Mouse (Mus musculus): ENCODE results near the gene Arhgap22. TPM values are rescaled to one million over a fixed set of nuclear protein-coding genes. Genes with fewer than 3 reads are reported as not detected.

Gene Arhgap22
- polyA plus RNA-seq, 1 experiment from 2014 or later, result 6.7 TPM

DNA sequence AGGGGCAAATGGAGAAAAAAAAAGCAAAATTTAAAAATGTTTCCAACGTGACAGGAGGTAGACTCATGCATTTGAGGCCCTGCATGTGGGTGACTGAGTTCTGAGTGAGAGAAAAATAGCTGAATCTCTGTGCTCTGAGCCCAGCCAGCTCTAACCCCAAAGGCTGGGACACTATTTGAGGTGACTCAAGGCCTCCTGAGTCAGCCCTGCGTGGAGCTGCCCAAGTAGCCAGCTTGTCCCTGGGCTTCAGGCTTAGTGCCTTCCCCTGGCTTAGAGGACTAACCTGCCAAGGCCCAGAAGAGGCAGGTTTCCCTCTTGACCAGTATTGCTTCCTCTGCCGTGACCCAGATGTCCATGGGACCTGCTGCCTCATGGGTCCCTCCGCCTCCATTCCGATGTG lies 141.4 kb downstream of the Arhgap22 start:
- TF ChIP-seq CTCF (IDR thresholded peaks at IDR 0.05; ENCODE audit: low read depth), result no peak
- no peak for DNase-seq
- WGBS, result 76% methylated on average over 5 of the region's 5 CpGs
- no peak for ATAC-seq (ENCODE audit: insufficient read depth)
- no peak overlapping the region for H3K4me3 ChIP-seq (ENCODE audit: low read depth, low read length)
- peaks cover 14% of the 10 kb centered on the region for H3K27me3 ChIP-seq (ENCODE audit: insufficient read depth, low read length)
- no peak overlapping the region for H3K9ac ChIP-seq
- no peak overlapping the region for H3K4me2 ChIP-seq
- H3K27ac ChIP-seq (ENCODE audit: low read depth), result no peak overlapping the region
- no peaks in the 10 kb centered on the region for H3K36me3 ChIP-seq (ENCODE audit: insufficient read depth)
- H3K9me3 ChIP-seq (ENCODE audit: low read depth, low read length), result no peaks in the 10 kb centered on the region
- peaks cover 5% of the 10 kb centered on the region; the same call in 1 of the 2 replicates for H3K4me1 ChIP-seq (ENCODE audit: insufficient read depth)

DNA sequence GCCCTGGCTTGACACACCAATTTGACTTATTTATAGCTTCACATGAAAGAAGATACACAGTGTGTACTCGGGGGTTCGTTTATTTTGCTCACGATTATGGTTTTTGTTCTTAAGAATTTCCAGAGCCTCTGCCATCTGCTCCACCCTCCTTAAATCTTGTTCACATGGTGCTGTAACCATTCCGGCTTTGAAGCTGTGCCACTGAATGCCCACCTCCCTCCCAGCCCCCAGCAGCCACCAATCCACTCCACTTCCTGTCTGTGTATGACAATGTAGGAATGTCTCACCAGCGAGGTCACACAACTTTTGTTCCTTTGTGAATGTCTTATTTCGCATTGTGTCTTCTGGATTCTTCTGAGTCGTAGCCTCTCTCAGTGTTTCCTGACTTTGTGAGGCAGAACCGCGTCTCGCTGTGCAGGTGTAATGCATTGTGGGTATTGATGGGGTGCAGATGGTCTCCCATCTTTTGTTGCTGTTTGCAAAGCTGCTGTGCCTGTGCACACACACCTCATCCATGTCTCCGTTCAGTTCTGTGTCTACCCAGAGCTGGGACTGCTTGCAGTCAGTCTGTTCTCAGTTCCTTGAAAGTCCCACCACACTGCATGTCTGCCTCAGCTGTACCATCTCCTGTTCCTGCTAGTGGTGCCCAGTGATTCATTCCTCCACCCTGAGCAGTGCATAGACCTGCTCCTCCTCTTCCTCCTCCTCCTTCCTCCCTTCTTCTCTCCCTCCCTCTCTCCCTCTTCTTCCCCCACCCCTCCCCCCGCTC lies 144.0 kb downstream of the Arhgap22 start:
- WGBS, result 50% methylated on average over 12 of the region's 12 CpGs
- no peak overlapping the region for H3K9ac ChIP-seq
- no peak overlapping the region for H3K4me2 ChIP-seq
- ATAC-seq (ENCODE audit: insufficient read depth), result no peak
- H3K4me1 ChIP-seq (ENCODE audit: insufficient read depth), result peaks cover 17% of the 10 kb centered on the region
- H3K27me3 ChIP-seq (ENCODE audit: insufficient read depth, low read length), result no peaks in the 10 kb centered on the region
- H3K4me3 ChIP-seq (ENCODE audit: low read depth, low read length), result no peak overlapping the region
- DNase-seq, result no peak
- H3K27ac ChIP-seq (ENCODE audit: low read depth), result no peak overlapping the region
- H3K36me3 ChIP-seq (ENCODE audit: insufficient read depth), result no peaks in the 10 kb centered on the region
- TF ChIP-seq CTCF (IDR thresholded peaks at IDR 0.05; ENCODE audit: low read depth), result no peak
- no peaks in the 10 kb centered on the region for H3K9me3 ChIP-seq (ENCODE audit: low read depth, low read length)

- DNase-seq (no peak), ATAC-seq (ENCODE audit: insufficient read depth) (no peak)
- Histone ChIP-seq H3K4me2 (no peak overlapping the region), H3K9ac (no peak overlapping the region), H3K4me1 (ENCODE audit: insufficient read depth) (peaks cover 17% of the 10 kb centered on the region), H3K27ac (ENCODE audit: low read depth) (no peak overlapping the region), H3K9me3 (ENCODE audit: low read depth, low read length) (no peaks in the 10 kb centered on the region), H3K4me3 (ENCODE audit: low read depth, low read length) (no peak overlapping the region), H3K36me3 (ENCODE audit: insufficient read depth) (no peaks in the 10 kb centered on the region), H3K27me3 (ENCODE audit: insufficient read depth, low read length) (no peaks in the 10 kb centered on the region)
- 83% methylated on average over 8 of the region's 8 CpGs for WGBS
- no peak for TF ChIP-seq CTCF (IDR thresholded peaks at IDR 0.05; ENCODE audit: low read depth)
These were observed 145.1 kb downstream of the Arhgap22 start for GRCm38 (mm10) chr14:33358891-33359290.

DNA sequence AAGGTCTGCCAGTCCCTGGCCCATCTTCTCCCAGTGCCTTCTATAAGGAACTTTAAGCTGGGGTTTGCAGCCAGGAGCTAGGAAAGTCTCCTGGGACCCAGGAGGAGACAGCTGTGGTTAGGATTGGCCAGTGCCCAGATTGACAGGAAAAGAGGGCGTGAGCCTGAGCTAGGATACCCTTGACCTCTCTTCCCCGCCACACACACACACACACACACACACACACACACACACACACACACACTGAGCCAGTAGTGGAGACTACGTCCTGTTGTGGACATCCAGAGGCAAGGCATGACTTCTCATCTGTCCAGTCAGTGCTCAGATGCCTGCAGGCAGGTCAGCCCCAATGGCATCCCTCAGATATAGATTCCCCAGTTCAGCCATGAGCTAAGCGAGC lies 147.7 kb downstream of the Arhgap22 start:
- 39% methylated on average over 4 of the region's 4 CpGs for WGBS
- no peaks in the 10 kb centered on the region for H3K27me3 ChIP-seq (ENCODE audit: insufficient read depth, low read length)
- no peak overlapping the region for H3K4me2 ChIP-seq
- no peak overlapping the region for H3K9ac ChIP-seq
- no peaks in the 10 kb centered on the region for H3K9me3 ChIP-seq (ENCODE audit: low read depth, low read length)
- no peak for TF ChIP-seq CTCF (IDR thresholded peaks at IDR 0.05; ENCODE audit: low read depth)
- ATAC-seq (ENCODE audit: insufficient read depth), result no peak
- H3K36me3 ChIP-seq (ENCODE audit: insufficient read depth), result no peaks in the 10 kb centered on the region
- no peak overlapping the region for H3K27ac ChIP-seq (ENCODE audit: low read depth)
- no peak for DNase-seq
- H3K4me1 ChIP-seq (ENCODE audit: insufficient read depth), result peaks cover 17% of the 10 kb centered on the region
- H3K4me3 ChIP-seq (ENCODE audit: low read depth, low read length), result no peak overlapping the region

GRCm38 (mm10) chr14:33362122-33362521 lies 148.3 kb downstream of the Arhgap22 start:
- Histone ChIP-seq H3K4me1 (ENCODE audit: insufficient read depth) (peaks cover 17% of the 10 kb centered on the region), H3K4me2 (peak overlapping the region; percentile 45), H3K9me3 (ENCODE audit: low read depth, low read length) (no peaks in the 10 kb centered on the region), H3K27me3 (ENCODE audit: insufficient read depth, low read length) (no peaks in the 10 kb centered on the region), H3K36me3 (ENCODE audit: insufficient read depth) (no peaks in the 10 kb centered on the region), H3K9ac (peak overlapping the region; percentile 20; the same call in 1 of the 2 replicates), H3K4me3 (ENCODE audit: low read depth, low read length) (no peak overlapping the region), H3K27ac (ENCODE audit: low read depth) (no peak overlapping the region)
- 31% methylated on average over 14 of the region's 14 CpGs for WGBS
- DNase-seq (no peak), ATAC-seq (ENCODE audit: insufficient read depth) (no peak)
- no peak for TF ChIP-seq CTCF (IDR thresholded peaks at IDR 0.05; ENCODE audit: low read depth)

DNA sequence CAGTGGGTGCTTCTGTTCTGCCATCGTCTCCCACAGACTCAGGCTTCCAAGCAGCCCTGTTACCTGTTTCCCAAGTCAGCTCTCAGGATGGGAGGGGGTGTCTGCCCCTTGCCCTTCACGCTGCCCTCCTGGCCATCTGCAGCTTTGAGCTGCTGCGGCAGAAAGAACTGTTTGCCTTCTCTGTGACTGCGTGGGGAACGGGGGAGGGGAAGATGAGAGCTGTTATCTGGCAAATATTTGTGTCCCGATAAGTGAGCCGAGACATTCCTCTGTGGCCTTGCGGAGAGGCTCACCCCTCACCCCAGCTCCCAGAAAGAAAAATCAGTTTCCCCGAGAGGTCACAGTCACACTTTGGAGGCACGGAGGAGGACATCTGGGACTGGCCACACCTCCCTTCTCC lies 149.0 kb downstream of the Arhgap22 start:
- DNase-seq (peak; percentile 42), ATAC-seq (ENCODE audit: insufficient read depth) (peak; percentile 26; the same call in 1 of the 2 replicates)
- Histone ChIP-seq H3K27me3 (ENCODE audit: insufficient read depth, low read length) (no peaks in the 10 kb centered on the region), H3K27ac (ENCODE audit: low read depth) (no peak overlapping the region), H3K4me3 (ENCODE audit: low read depth, low read length) (no peak overlapping the region), H3K36me3 (ENCODE audit: insufficient read depth) (no peaks in the 10 kb centered on the region), H3K9me3 (ENCODE audit: low read depth, low read length) (no peaks in the 10 kb centered on the region), H3K4me2 (peak overlapping the region; percentile 45), H3K4me1 (ENCODE audit: insufficient read depth) (peaks cover 14% of the 10 kb centered on the region), H3K9ac (peak overlapping the region; percentile 20)
- 3% methylated on average over 10 of the region's 10 CpGs for WGBS
- TF ChIP-seq CTCF (IDR thresholded peaks at IDR 0.05; ENCODE audit: low read depth), result no peak

DNA sequence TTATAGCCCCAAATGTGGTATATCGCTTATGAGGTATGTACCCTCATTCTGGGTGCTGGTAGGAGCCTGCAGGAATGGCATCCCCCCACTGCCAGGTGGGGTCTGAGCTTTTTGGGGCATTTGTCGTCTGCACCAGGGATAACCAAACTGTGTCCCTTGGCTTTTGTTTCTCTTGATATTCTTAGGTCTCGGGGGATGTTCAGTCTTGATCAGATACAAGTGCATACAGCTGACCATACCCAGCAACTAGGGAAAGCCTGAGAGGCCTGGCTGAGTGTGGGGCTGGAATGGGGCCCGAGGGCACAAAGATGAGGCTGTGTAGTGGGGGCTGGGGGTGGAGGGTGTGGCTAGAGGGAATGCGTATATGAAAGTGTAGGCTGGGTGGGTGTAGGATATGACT lies 149.8 kb downstream of the Arhgap22 start:
- DNase-seq (no peak), ATAC-seq (ENCODE audit: insufficient read depth) (no peak)
- Histone ChIP-seq H3K27me3 (ENCODE audit: insufficient read depth, low read length) (no peaks in the 10 kb centered on the region), H3K9me3 (ENCODE audit: low read depth, low read length) (no peaks in the 10 kb centered on the region), H3K4me2 (no peak overlapping the region), H3K4me1 (ENCODE audit: insufficient read depth) (peaks cover 12% of the 10 kb centered on the region), H3K27ac (ENCODE audit: low read depth) (no peak overlapping the region), H3K4me3 (ENCODE audit: low read depth, low read length) (no peak overlapping the region), H3K36me3 (ENCODE audit: insufficient read depth) (no peaks in the 10 kb centered on the region), H3K9ac (no peak overlapping the region)
- no peak for TF ChIP-seq CTCF (IDR thresholded peaks at IDR 0.05; ENCODE audit: low read depth)
- 64% methylated on average over 5 of the region's 5 CpGs for WGBS
